Mouse (Mus musculus) midbrain, embryonic 14.5 days (tissue): ENCODE results near the gene Gm20837. TPM values are rescaled to one million over a fixed set of nuclear protein-coding genes. Genes with fewer than 3 reads are reported as not detected.
"Not testable (repeated sequence)": the region's sequence is repeated elsewhere in the genome, so short reads cannot be mapped to it uniquely, and the experiment has no call there.

ENCODE experiments used
- ATAC-seq: fragments of 200-750 bp; cut with Nextera tagmentation; 2 replicates; pipeline ENCODE4 v1.8.0; 2017; ENCODE audit warnings: moderate number of reproducible peaks, moderate library complexity; ENCODE audit not compliant: low FRiP score, low TSS enrichment
- DNase-seq: peaks from one replicate; pipeline ENCODE4 v3.0.0-alpha.2; 2015
- H3K27ac ChIP-seq: fragments of 300-500 bp; sonication (generic); replicated peaks from 2 replicates; pipeline ENCODE4 v1.5.1; 2014; ENCODE audit warnings: mild to moderate bottlenecking, low read depth, low read length, moderate library complexity
- H3K27me3 ChIP-seq: fragments of 300-500 bp; sonication (generic); 2 replicates; pipeline ENCODE4 v1.6.1; 2014; ENCODE audit warnings: low read length, control low read depth, mixed read lengths; ENCODE audit not compliant: control insufficient read depth, insufficient read depth
- H3K36me3 ChIP-seq: fragments of 300-500 bp; sonication (generic); 2 replicates; pipeline ENCODE4 v1.6.1; 2014; ENCODE audit warnings: low read length, control low read depth; ENCODE audit not compliant: control insufficient read depth, insufficient read depth
- H3K4me1 ChIP-seq: fragments of 300-500 bp; sonication (generic); 2 replicates; pipeline ENCODE4 v1.6.1; 2014; ENCODE audit warnings: mild to moderate bottlenecking, antibody characterized with exemption, low read length, control low read depth; ENCODE audit not compliant: control insufficient read depth, insufficient read depth
- H3K4me2 ChIP-seq: fragments of 300-500 bp; sonication (generic); 2 replicates; pipeline ENCODE4 v1.6.1; 2014; ENCODE audit warnings: mild to moderate bottlenecking, low read length, moderate library complexity
- H3K4me3 ChIP-seq: fragments of 300-500 bp; sonication (generic); replicated peaks from 2 replicates; pipeline ENCODE4 v1.5.1; 2014; ENCODE audit warnings: low read depth, low read length
- H3K9ac ChIP-seq: fragments of 300-500 bp; sonication (generic); replicated peaks from 2 replicates; pipeline ENCODE4 v1.6.1; 2014; ENCODE audit warnings: mild to moderate bottlenecking, low read length, moderate library complexity
- H3K9me3 ChIP-seq: fragments of 300-500 bp; sonication (generic); 2 replicates; pipeline ENCODE4 v1.6.1; 2016; ENCODE audit warnings: low read length, control low read depth, mixed read lengths; ENCODE audit not compliant: control insufficient read depth
- WGBS: fragments of 180-500 bp; shearing (Covaris S2); extraction: QIAGEN DNeasy Blood & Tissue Kit; methylation state at CpG from one replicate; pipeline ENCODE4 v1.1.7; 2014; 5-methylcytosine and 5-hydroxymethylcytosine counted together
- polyA plus RNA-seq: library from polyadenylated mRNA; unstranded; fragments of >200 nt; fragmentation: Nextera tagmentation; extraction: Ambion mirVana; gene quantifications from 2 replicates; pipeline ENCODE4 v1.2.1, GENCODE M21; 2014

Gm20837 gene
- polyA plus RNA-seq: not detected in 2 replicates

DNA sequence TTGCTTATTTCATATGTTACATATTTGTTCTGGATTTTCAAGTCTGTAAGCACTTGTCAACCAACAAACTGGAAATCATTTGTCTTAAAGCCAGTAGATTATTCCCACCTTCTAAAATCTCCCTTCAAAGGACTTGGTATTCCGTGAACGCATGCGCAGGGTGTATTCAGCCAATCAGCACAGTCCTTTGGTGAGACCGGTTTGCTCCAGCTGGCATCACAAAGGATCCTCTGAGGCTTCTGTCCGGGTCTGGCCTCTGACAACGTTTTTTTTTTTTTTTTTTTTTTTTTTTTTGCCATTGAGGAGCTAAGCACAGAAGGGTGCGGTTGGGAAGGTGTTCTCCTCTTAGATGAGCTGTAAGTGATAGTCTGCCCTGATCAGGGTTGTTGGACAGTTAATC is at the start of gene Gm20837:
Gene Gm20837 (plus strand): TSS at position 301 of the 400 bp plus-strand sequence.
- not testable (repeated sequence) for H3K9ac ChIP-seq, H3K4me1 ChIP-seq, H3K27ac ChIP-seq, H3K4me3 ChIP-seq, H3K4me2 ChIP-seq, DNase-seq, ATAC-seq, H3K27me3 ChIP-seq, H3K36me3 ChIP-seq, H3K9me3 ChIP-seq
- no CpG with 5 or more reads among the region's 7 CpGs for WGBS
